ENCODE assay signal across 8 mouse cellular contexts in the genomic region with DNA sequence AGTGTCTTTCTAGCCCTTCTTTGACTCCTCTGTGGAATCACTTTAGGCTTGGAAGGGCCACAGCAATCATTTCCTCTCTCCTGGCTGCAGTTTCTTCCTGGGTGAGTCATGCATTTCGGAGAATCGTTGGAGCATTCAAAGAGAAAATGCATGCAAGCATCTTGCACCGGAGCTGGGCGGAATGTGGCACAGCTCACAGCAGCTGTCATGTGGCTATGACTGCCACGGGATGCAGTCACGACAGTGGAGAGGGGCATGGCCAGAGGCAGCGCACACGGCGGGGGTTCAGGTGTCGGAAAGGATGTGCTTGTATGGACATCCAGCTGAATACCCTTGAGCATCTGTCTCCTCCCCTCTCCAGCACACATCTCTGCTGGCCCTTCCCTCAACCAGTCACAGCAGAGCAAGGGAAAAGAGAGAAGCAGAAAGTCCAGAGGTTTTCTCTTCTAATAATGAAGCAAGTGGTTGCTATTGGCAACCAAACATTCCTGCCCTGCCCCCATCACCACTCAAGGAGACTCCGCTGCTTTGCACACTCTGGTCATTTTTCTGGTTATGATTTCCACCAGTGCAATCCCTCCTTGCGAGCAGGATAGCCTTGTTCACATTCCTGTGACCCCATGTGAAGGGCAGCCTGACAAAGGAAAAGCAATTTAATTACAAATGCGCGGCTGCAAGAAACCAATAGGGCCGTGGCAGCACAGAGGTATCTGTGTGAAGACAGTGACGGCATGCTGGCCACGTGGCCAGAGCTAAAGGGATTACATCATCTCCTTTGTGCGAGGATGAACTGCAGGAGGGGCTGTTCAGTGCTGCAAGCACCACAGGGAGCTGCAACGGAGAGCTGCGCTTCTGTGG.
DNase-seq lines count a peak whose midpoint lies in the region; ATAC-seq and TF ChIP-seq lines count a peak whose summit lies in the region.

No protein-coding gene starts in this region.

- no peaks in the 10 kb centered on the region for H3K27me3 ChIP-seq in liver, embryonic 15.5 days
- no peaks in the 10 kb centered on the region for H3K27me3 ChIP-seq in neural tube, embryonic 14.5 days (ENCODE audit: control insufficient read depth, insufficient read depth, low read length)
- H3K27me3 ChIP-seq in thymus, adult 2 months (ENCODE audit: control insufficient read depth, insufficient read depth, low read length): no peaks in the 10 kb centered on the region

- WGBS in liver, embryonic 15.5 days (ENCODE audit: insufficient replicate concordance): 43% methylated on average over 20 of the region's 20 CpGs
- WGBS in neural tube, embryonic 14.5 days: 4% methylated on average over 20 of the region's 20 CpGs
- WGBS in thymus, adult 2 months: 72% methylated on average over 20 of the region's 20 CpGs

- intact Hi-C loops in heart, postnatal 10 days (cut with DNase I): no loop called here

- H3K4me1 ChIP-seq in embryonic fibroblast, embryonic 13.5 days (ENCODE audit: control insufficient read depth, insufficient read depth, low read length): peaks cover 23% of the 10 kb centered on the region
- H3K4me1 ChIP-seq in liver, embryonic 15.5 days (replicated peaks): peaks cover 17% of the 10 kb centered on the region
- peaks cover 42% of the 10 kb centered on the region for H3K4me1 ChIP-seq in neural tube, embryonic 14.5 days (ENCODE audit: control insufficient read depth, insufficient read depth, low read length)
- H3K4me1 ChIP-seq in thymus, adult 2 months (replicated peaks; ENCODE audit: control insufficient read depth, insufficient read depth, low read length): peaks cover 3% of the 10 kb centered on the region; the same call in 1 of the 2 replicates

- H3K4me3 ChIP-seq in embryonic fibroblast, embryonic 13.5 days (ENCODE audit: insufficient read depth, low read length): no peak overlapping the region
- no peak overlapping the region for H3K4me3 ChIP-seq in liver, embryonic 15.5 days (replicated peaks)
- peak overlapping the region; percentile 20 for H3K4me3 ChIP-seq in neural tube, embryonic 14.5 days (ENCODE audit: low read depth, low read length)
- H3K4me3 ChIP-seq in thymus, adult 2 months (ENCODE audit: control insufficient read depth, insufficient read depth, low read length): no peak overlapping the region

- peak; percentile 30 for TF ChIP-seq POLR2A in embryonic fibroblast, embryonic 13.5 days (IDR thresholded peaks at IDR 0.05; ENCODE audit: low read depth, low read length)
- TF ChIP-seq POLR2A in thymus, adult 2 months (IDR thresholded peaks at IDR 0.05; ENCODE audit: control insufficient read depth, extremely low read depth, insufficient read depth, low read length, poor library complexity): no peak

- TF ChIP-seq CTCF in embryonic fibroblast, embryonic 13.5 days (IDR thresholded peaks at IDR 0.05; ENCODE audit: borderline replicate concordance, insufficient read depth, low read length): no peak
- no peak for TF ChIP-seq CTCF in thymus, adult 2 months (IDR thresholded peaks at IDR 0.05; ENCODE audit: borderline replicate concordance, control insufficient read depth, extremely low read depth, insufficient read depth, low read length, poor library complexity)

- peak; percentile 60 for DNase-seq in CD4-positive, CD25-positive, alpha-beta regulatory T cell, adult 2 months (ENCODE audit: low read depth, low spot score)
- DNase-seq in adrenal gland, postnatal 36 days: peak; percentile 70 to 73
- DNase-seq in heart, postnatal 10 days: peak; percentile 64 to 68
- DNase-seq in kidney, postnatal 4 days: peak; percentile 64 to 72
- no peak for DNase-seq in thymus, adult 2 months

- no peaks in the 10 kb centered on the region for H3K36me3 ChIP-seq in liver, embryonic 15.5 days (replicated peaks)
- H3K36me3 ChIP-seq in neural tube, embryonic 14.5 days (ENCODE audit: control insufficient read depth, insufficient read depth, low read length): no peaks in the 10 kb centered on the region
- no peaks in the 10 kb centered on the region for H3K36me3 ChIP-seq in thymus, adult 2 months (ENCODE audit: control insufficient read depth, insufficient read depth, low read length)

- H3K4me2 ChIP-seq in liver, embryonic 15.5 days: peak overlapping the region; percentile 45
- H3K4me2 ChIP-seq in neural tube, embryonic 14.5 days (ENCODE audit: low read depth, low read length): peak overlapping the region; percentile 61

- H3K27ac ChIP-seq in embryonic fibroblast, embryonic 13.5 days (ENCODE audit: insufficient read depth, low read length): peak overlapping the region; percentile 69
- no peak overlapping the region for H3K27ac ChIP-seq in liver, embryonic 15.5 days (replicated peaks)
- H3K27ac ChIP-seq in neural tube, embryonic 14.5 days (ENCODE audit: low read depth, low read length): peak overlapping the region; percentile 93
- H3K27ac ChIP-seq in thymus, adult 2 months (ENCODE audit: control insufficient read depth, insufficient read depth, low read length): no peak overlapping the region

- H3K9ac ChIP-seq in liver, embryonic 15.5 days: no peak overlapping the region
- H3K9ac ChIP-seq in neural tube, embryonic 14.5 days (replicated peaks; ENCODE audit: low read depth, low read length): peak overlapping the region; percentile 65

- ATAC-seq in liver, embryonic 15.5 days (ENCODE audit: insufficient read depth): peak; percentile 67; the same call in 1 of the 2 replicates
- ATAC-seq in neural tube, embryonic 14.5 days (ENCODE audit: low read depth): peak; percentile 98

- no peaks in the 10 kb centered on the region for H3K9me3 ChIP-seq in liver, embryonic 15.5 days (replicated peaks)
- H3K9me3 ChIP-seq in neural tube, embryonic 14.5 days (ENCODE audit: control insufficient read depth, low read length): no peaks in the 10 kb centered on the region

Comparison
In these comparisons a context has a peak if more than half of its experiments do, and no peak if none do; other contexts are left out.
1. H3K27ac ChIP-seq: peak in embryonic fibroblast, embryonic 13.5 days (single experiment) and neural tube, embryonic 14.5 days (single experiment); none in liver, embryonic 15.5 days (single experiment) and thymus, adult 2 months (single experiment).